Mouse (Mus musculus) adipocyte (in vitro differentiated cells): ENCODE measurements around the gene Mrgpra3.

Experiments used
- DNase-seq: peaks from one replicate; pipeline ENCODE4 v3.0.0-alpha.2; 2016; ENCODE audit warnings: low spot score

Mrgpra3 gene

DNA sequence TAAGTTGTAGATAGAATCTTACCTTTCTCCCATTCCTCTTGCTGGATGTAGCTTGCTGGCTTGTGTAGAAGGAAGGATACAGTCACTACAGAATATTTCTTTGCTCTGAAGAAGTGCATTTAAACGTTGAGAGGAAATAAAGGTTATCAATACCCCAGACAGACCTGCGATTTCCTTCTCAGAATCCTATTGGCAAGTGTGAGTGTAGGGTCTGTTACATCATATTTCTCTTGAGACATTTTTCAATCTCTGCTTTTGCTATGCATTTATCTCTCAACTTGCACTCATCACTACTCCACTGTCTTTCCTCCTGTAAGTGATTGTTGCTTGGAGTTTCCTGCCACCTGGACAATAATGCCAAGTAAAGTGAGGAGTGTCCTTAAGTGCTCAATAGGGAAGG is at the start of gene Mrgpra3:
Mrgpra3 (minus strand) TSS at position 101 of the 400 bp plus-strand sequence.
- no peak for DNase-seq
